Mouse (Mus musculus): ENCODE data around the gene Gstcd.

GRCm38 (mm10) chr3:132946086-132946485 lies 145.7 kb downstream of the Gstcd start:
- TF ChIP-seq ZNF384 (IDR thresholded peaks at IDR 0.05; ENCODE audit: low read depth, low read length) (no peak), ZC3H11A (IDR thresholded peaks at IDR 0.05; ENCODE audit: borderline replicate concordance, low read depth, low read length) (no peak)
